In the genomic region with DNA sequence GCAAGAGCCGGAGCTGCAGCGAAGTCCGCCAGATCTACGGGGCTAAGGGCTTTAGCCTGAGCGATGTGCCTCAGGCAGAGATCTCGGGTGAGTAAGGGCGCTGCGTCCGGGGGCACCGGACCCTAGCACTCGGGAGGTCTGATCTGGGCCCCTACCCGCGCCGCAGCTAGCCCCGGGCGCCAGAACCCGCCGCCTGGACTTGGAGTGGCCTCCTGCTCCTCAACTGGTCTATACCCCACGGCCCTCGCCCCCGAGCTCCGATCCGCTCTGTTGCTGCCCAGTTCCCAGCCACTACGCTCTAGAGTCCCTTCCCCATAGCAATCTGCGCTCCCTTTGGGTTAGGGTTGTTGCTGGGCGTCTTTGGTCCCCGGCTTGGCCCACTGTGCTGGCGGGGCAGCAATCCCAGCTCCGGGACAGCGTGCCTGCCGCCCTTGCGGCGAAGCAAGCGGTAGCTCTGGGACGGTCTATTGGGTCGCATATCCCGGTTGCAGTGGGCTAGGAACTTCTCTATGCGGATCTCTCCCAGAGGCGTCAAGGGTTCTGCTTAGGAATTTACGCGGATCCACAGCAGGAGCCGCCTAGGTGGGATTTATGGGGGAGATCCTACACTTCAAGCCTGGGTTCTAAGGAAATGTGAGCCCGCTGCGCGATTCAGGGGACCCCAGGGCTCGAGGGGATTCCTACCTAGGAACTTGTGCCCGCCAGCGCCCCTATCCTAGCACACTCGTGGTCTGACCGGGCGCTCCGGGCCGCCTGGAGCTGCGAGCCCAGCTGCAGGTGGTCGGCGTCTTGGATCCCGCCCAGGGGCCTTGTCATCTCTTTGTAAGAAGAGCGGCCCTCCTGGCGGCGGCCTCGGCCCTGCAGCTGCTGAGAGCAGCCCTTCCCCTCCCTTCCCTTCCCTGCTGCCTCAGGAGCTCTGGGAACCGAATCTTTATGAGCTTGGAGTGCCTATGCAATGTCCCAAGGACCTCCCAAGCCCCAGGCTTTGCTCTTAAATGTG, we compare ENCODE assay signal across 8 mouse cellular contexts. TPM values are rescaled to one million over a fixed set of nuclear protein-coding genes. Genes with fewer than 3 reads are reported as not detected.
A peak's percentile ranks its signal among the peaks of the same experiment; 100 is the strongest.
DNase-seq lines count a peak whose midpoint lies in the region; ATAC-seq and TF ChIP-seq lines count a peak whose summit lies in the region.

No protein-coding gene starts in this region.

- H3K9ac ChIP-seq in intestine, postnatal 0 days (ENCODE audit: low read depth, low read length) = peak overlapping the region; percentile 53
- H3K9ac ChIP-seq in liver, embryonic 14.5 days (replicated peaks) = no peak overlapping the region; the same call in 1 of the 2 replicates

- intact Hi-C loops in gastrocnemius, postnatal 14 days (cut with DNase I; ENCODE audit: low total_unique reads) = loop anchor here (5.0 kb wide), 1 partner anchor 135 kb away; no protein-coding TSS in a partner anchor

- 5% methylated on average over 62 of the region's 62 CpGs for WGBS in spleen, adult 2 months
- 2% methylated on average over 56 of the region's 62 CpGs for WGBS in intestine, postnatal 0 days
- 2% methylated on average over 61 of the region's 62 CpGs for WGBS in liver, embryonic 14.5 days (ENCODE audit: insufficient replicate concordance)

- TF ChIP-seq POLR2A in spleen, adult 2 months (IDR thresholded peaks at IDR 0.05; ENCODE audit: low read depth, low read length) = no peak

- peak overlapping the region; percentile 59; the same call in 1 of the 2 replicates for H3K4me3 ChIP-seq in spleen, adult 2 months (ENCODE audit: extremely low read depth, insufficient read depth, insufficient read length)
- peak overlapping the region; percentile 59 for H3K4me3 ChIP-seq in intestine, postnatal 0 days (ENCODE audit: low read depth, low read length)
- H3K4me3 ChIP-seq in liver, embryonic 14.5 days (ENCODE audit: insufficient read depth in 1 of 2, low read depth in 2 of 2, low read length in 2 of 2) = peak overlapping the region; percentile 45 to 49

- no peaks in the 10 kb centered on the region for H3K36me3 ChIP-seq in spleen, adult 2 months (ENCODE audit: control insufficient read depth, insufficient read depth, low read length)
- H3K36me3 ChIP-seq in intestine, postnatal 0 days (ENCODE audit: control insufficient read depth, insufficient read depth) = no peaks in the 10 kb centered on the region
- no peaks in the 10 kb centered on the region for H3K36me3 ChIP-seq in liver, embryonic 14.5 days (replicated peaks; ENCODE audit: control insufficient read depth, insufficient read depth, low read depth)

- no peaks in the 10 kb centered on the region for H3K9me3 ChIP-seq in intestine, postnatal 0 days (ENCODE audit: control insufficient read depth)
- no peaks in the 10 kb centered on the region for H3K9me3 ChIP-seq in liver, embryonic 14.5 days (ENCODE audit: control insufficient read depth, low read length)

- no peak overlapping the region; the same call in 1 of the 2 replicates for H3K27ac ChIP-seq in spleen, adult 2 months (ENCODE audit: insufficient read depth, low read length)
- H3K27ac ChIP-seq in intestine, postnatal 0 days (ENCODE audit: low read depth, low read length) = 0 out of 2 replicates have a peak overlapping the region, but pooled peaks have one; percentile 46
- no peak overlapping the region for H3K27ac ChIP-seq in liver, embryonic 14.5 days

- peaks cover 7% of the 10 kb centered on the region; the same call in 1 of the 2 replicates for H3K4me1 ChIP-seq in spleen, adult 2 months (ENCODE audit: control insufficient read depth, insufficient read depth, insufficient read length)
- no peaks in the 10 kb centered on the region for H3K4me1 ChIP-seq in intestine, postnatal 0 days (replicated peaks; ENCODE audit: control insufficient read depth, insufficient read depth, low read length)
- no peaks in the 10 kb centered on the region for H3K4me1 ChIP-seq in liver, embryonic 14.5 days (replicated peaks; ENCODE audit: control insufficient read depth in 2 of 2, insufficient read depth in 2 of 2, low read length in 1 of 2)

- no peak for DNase-seq in spleen, adult 2 months (ENCODE audit: low read depth in 1 of 2, low spot score in 2 of 2)
- no peak for DNase-seq in spleen, postnatal 14 days (ENCODE audit: low spot score in 2 of 2)
- peak; percentile 41 to 51 for DNase-seq in cerebellum, postnatal 36 days
- peak; percentile 83 for DNase-seq in gastrocnemius, postnatal 14 days
- no peak for DNase-seq in liver, embryonic 14.5 days (ENCODE audit: low read depth in 3 of 3, low spot score in 3 of 3)
- peak; percentile 56 for DNase-seq in ovary, postnatal 14 days (ENCODE audit: low spot score)

- no peak for TF ChIP-seq CTCF in spleen, adult 2 months (IDR thresholded peaks at IDR 0.05; ENCODE audit: extremely low read depth, insufficient read depth, insufficient read length, insufficient replicate concordance)
- TF ChIP-seq CTCF in intestine, postnatal 0 days (IDR thresholded peaks at IDR 0.05; ENCODE audit: low read depth) = peak; percentile 38; the same call in 1 of the 2 replicates
- no peak for TF ChIP-seq CTCF in liver, embryonic 14.5 days (IDR thresholded peaks at IDR 0.05; ENCODE audit: low read depth)

- no peak for ATAC-seq in intestine, postnatal 0 days
- ATAC-seq in liver, embryonic 14.5 days (ENCODE audit: insufficient read depth) = peak; percentile 8; the same call in 1 of the 2 replicates
- ATAC-seq in megakaryocyte-erythroid progenitor cell, adult 5-6 weeks (replicated peaks; ENCODE audit: low FRiP score, low TSS enrichment, poor library complexity, severe bottlenecking) = no peak

- peaks cover 10% of the 10 kb centered on the region for H3K27me3 ChIP-seq in spleen, adult 2 months (ENCODE audit: control insufficient read depth, insufficient read depth, low read length)
- H3K27me3 ChIP-seq in intestine, postnatal 0 days (replicated peaks; ENCODE audit: control insufficient read depth, insufficient read depth, low read length) = peaks cover 25% of the 10 kb centered on the region; the same call in 1 of the 2 replicates
- peaks cover 41% of the 10 kb centered on the region for H3K27me3 ChIP-seq in liver, embryonic 14.5 days (ENCODE audit: control insufficient read depth, insufficient read depth, low read length)

- peak overlapping the region; percentile 88 for H3K4me2 ChIP-seq in intestine, postnatal 0 days (replicated peaks; ENCODE audit: low read depth)
- H3K4me2 ChIP-seq in liver, embryonic 14.5 days (ENCODE audit: low read depth) = peak overlapping the region; percentile 60

- TF ChIP-seq EP300 in liver, embryonic 14.5 days (IDR thresholded peaks at IDR 0.05; ENCODE audit: low read depth) = no peak

RNA-seq across cellular contexts. Expression of gene Gpc1, which starts 0.9 kb away (rescaled TPM):
- polyA plus RNA-seq in spleen, adult 2 months (2012; rRNA removed) = 11.1 and 11.2 TPM in 2 replicates
- 100 to 1,000 TPM; 239 to 251 TPM for total RNA-seq in gastrocnemius, postnatal 14 days (2021)
- 8.1 and 8.5 TPM in 2 replicates for polyA plus RNA-seq in intestine, postnatal 0 days (2015; fragmentation: Nextera tagmentation; extraction: Ambion mirVana)
- 1.6 and 1.7 TPM in 2 replicates for polyA plus RNA-seq in liver, embryonic 14.5 days (2012; rRNA removed)
- 1.8 and 2.1 TPM in 2 replicates for polyA plus RNA-seq in liver, embryonic 14.5 days (2014; fragmentation: Nextera tagmentation; extraction: Ambion mirVana)
- total RNA-seq in megakaryocyte-erythroid progenitor cell, adult 5-6 weeks (2014; fragmentation: Nextera tagmentation) = 1.2 and 2.9 TPM in 2 replicates
- 0.65 and 0.80 TPM in 2 replicates for total RNA-seq in megakaryocyte-erythroid progenitor cell, adult 5-6 weeks (2017)

Comparison
In these comparisons a context has a peak if more than half of its experiments do, and no peak if none do; other contexts are left out.
1. DNase-seq: peak in cerebellum, postnatal 36 days (2 of 2), gastrocnemius, postnatal 14 days (single experiment) and ovary, postnatal 14 days (single experiment); none in spleen, adult 2 months (0 of 2), spleen, postnatal 14 days (0 of 2) and liver, embryonic 14.5 days (0 of 3).
2. Peak in every context shown above with its lines, with median percentiles within 50 percentile points of each other: H3K4me3 ChIP-seq.